Mouse (Mus musculus) kidney, postnatal 25 days (tissue): ENCODE results near the gene Cdkl3.
A peak's percentile ranks its signal among the peaks of the same experiment; 100 is the strongest.

Experiments used
- DNase-seq, 2 experiments: peaks; one replicate each; pipeline ENCODE4 v3.0.0; 2021; ENCODE audit warnings: mixed read lengths in 2 of 2

Gene Cdkl3

GRCm38 (mm10) chr11:52018217-52018616 is 14.2 kb downstream of the Cdkl3 start:
- no peak for DNase-seq

- DNase-seq: no peak
Measured at GRCm38 (mm10) chr11:52032356-52032755, 28.3 kb downstream of the Cdkl3 start.

- no peak for DNase-seq
Measured at GRCm38 (mm10) chr11:52033953-52034352, 29.9 kb downstream of the Cdkl3 start.

GRCm38 (mm10) chr11:52035905-52036304 is 31.9 kb downstream of the Cdkl3 start:
- no peak for DNase-seq

GRCm38 (mm10) chr11:52037659-52038058 is 33.6 kb downstream of the Cdkl3 start:
- no peak for DNase-seq

GRCm38 (mm10) chr11:52043224-52043623 is 39.2 kb downstream of the Cdkl3 start:
- no peak for DNase-seq

- no peak for DNase-seq
Measured at GRCm38 (mm10) chr11:52044156-52044555, 40.1 kb downstream of the Cdkl3 start.

GRCm38 (mm10) chr11:52046446-52047165 is 42.6 kb downstream of the Cdkl3 start:
- peak; percentile 50 to 61 for DNase-seq

GRCm38 (mm10) chr11:52053371-52053770 is 49.4 kb downstream of the Cdkl3 start:
- DNase-seq: no peak

GRCm38 (mm10) chr11:52054728-52055127 is 50.7 kb downstream of the Cdkl3 start:
- DNase-seq: no peak

- DNase-seq: no peak
Measured at GRCm38 (mm10) chr11:52056198-52056597, 52.2 kb downstream of the Cdkl3 start.

- DNase-seq: peak in 1 of 2 experiments; percentile 28
Measured at GRCm38 (mm10) chr11:52059001-52059400, 55.0 kb downstream of the Cdkl3 start.

- DNase-seq: no peak
Measured at GRCm38 (mm10) chr11:52060315-52060714, 56.3 kb downstream of the Cdkl3 start.

GRCm38 (mm10) chr11:52062406-52062805 is 58.4 kb downstream of the Cdkl3 start:
- no peak for DNase-seq

- no peak for DNase-seq
Measured at GRCm38 (mm10) chr11:52064398-52064797, 60.4 kb downstream of the Cdkl3 start.

GRCm38 (mm10) chr11:52065841-52066240 is 61.8 kb downstream of the Cdkl3 start:
- DNase-seq: no peak

- DNase-seq: no peak
Measured at GRCm38 (mm10) chr11:52071768-52072167, 67.7 kb downstream of the Cdkl3 start.

GRCm38 (mm10) chr11:52073528-52074170 is 69.6 kb downstream of the Cdkl3 start:
- no peak for DNase-seq

- no peak for DNase-seq
Measured at GRCm38 (mm10) chr11:52074626-52075470, 70.8 kb downstream of the Cdkl3 start.

GRCm38 (mm10) chr11:52075794-52076633 is 72.0 kb downstream of the Cdkl3 start:
- no peak for DNase-seq

GRCm38 (mm10) chr11:52076742-52077352 is 72.8 kb downstream of the Cdkl3 start:
- no peak for DNase-seq

GRCm38 (mm10) chr11:52077939-52078338 is 73.9 kb downstream of the Cdkl3 start:
- DNase-seq: no peak
